Mouse (Mus musculus) spleen, adult 2 months (tissue): ENCODE data around the gene Pdzrn4.

Experiments
- CTCF ChIP-seq: fragments of 200-500 bp; IDR thresholded peaks from 2 replicates; pipeline ENCODE4 v1.5.1; 2011; ENCODE audit warnings: mild to moderate bottlenecking, inconsistent platforms; ENCODE audit not compliant: insufficient read depth, insufficient read length, insufficient replicate concordance; ENCODE audit errors: extremely low read depth
- POLR2A ChIP-seq: fragments of 200-500 bp; IDR thresholded peaks from 2 replicates; pipeline ENCODE4 v1.6.1; 2011; ENCODE audit warnings: low read depth, low read length, inconsistent platforms

DNA sequence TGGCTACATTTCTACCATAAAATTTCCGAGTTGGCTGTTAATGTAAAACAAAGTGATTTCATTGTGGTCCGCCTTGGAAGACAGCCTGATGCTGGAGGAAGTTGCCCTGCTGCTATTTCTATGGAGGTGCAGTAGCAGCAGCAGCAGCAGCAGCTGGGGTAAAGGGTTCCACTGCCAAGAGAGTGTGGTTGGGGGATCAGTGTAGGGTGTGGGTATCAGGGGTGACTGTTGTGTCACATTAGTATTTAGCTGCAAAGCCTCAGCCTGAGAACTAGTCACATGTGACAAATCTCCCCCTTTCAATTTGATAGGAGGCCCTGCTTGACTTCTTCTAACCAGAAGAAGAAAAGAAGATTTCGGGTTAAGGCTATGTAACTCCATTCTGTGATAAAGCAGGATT lies 183.5 kb downstream of the Pdzrn4 start:
- TF ChIP-seq POLR2A: no peak
- TF ChIP-seq CTCF: no peak
